In the genomic region with DNA sequence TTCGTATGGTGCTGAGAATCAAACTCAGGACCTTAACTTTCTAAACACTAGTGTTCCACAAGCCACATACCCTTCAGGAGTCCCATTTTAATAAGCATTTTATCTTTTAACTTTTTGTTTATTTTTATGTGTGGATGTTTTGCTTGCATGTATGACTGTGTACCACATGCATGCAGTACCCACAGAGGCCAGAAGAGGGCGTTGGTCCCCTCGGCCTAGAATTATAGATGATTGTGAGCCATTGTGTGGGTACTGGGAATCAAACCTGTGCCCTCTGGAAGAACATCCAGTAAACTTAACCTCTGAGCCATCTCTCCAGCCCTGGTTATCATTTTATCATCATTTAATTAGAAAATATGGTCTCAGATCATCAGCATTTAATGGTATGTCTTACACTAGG, we compare ENCODE assay signal across 20 mouse cellular contexts.
DNase-seq lines count a peak whose midpoint lies in the region; ATAC-seq and TF ChIP-seq lines count a peak whose summit lies in the region.
"Had no signal": no experiment of that assay in that cellular context is flagged by ENCODE, and none has a peak within 500 bp of the region (broad histone marks: within the 10 kb centered on the region; RNA-seq: fewer than 3 reads in every experiment).

No protein-coding gene starts in this region.

- no peak for ATAC-seq in embryonic facial prominence, embryonic 15.5 days (ENCODE audit: insufficient number of reproducible peaks, low FRiP score, low TSS enrichment, low read depth)
- no peak for ATAC-seq in hindbrain, embryonic 14.5 days (ENCODE audit: low FRiP score)
- ATAC-seq: activated CD4-positive, CD25-positive, alpha-beta regulatory T cell, adult 4 months; forebrain, embryonic 13.5 days; inflammation-experienced regulatory T-cells, adult 6 months had no signal

- no peak overlapping the region for H3K4me2 ChIP-seq in embryonic facial prominence, embryonic 15.5 days (replicated peaks)
- H3K4me2 ChIP-seq in hindbrain, embryonic 14.5 days (replicated peaks) = no peak overlapping the region
- H3K4me2 ChIP-seq: forebrain, embryonic 13.5 days; heart, embryonic 13.5 days; limb, embryonic 13.5 days had no signal

- no peak for DNase-seq in embryonic facial prominence, embryonic 10.5 days (ENCODE audit: low spot score)
- DNase-seq in kidney, adult 2 months = no peak
- DNase-seq in kidney, postnatal 36 days = no peak
- DNase-seq in testis, postnatal 14 days (ENCODE audit: low spot score) = no peak
- no peak for DNase-seq in frontal cortex, postnatal 14 days (ENCODE audit: low spot score in 2 of 2)
- no peak for DNase-seq in hindbrain, embryonic 14.5 days (ENCODE audit: low spot score)
- DNase-seq: adrenal gland, postnatal 36 days; cerebellum, adult 18-20 months; gastrocnemius, postnatal 14 days; kidney, postnatal 14 days had no signal

- TF ChIP-seq POLR2A in kidney, adult 2 months (IDR thresholded peaks at IDR 0.05; ENCODE audit: low read depth, low read length) = no peak
- no peak for TF ChIP-seq POLR2A in testis, adult 2 months (IDR thresholded peaks at IDR 0.05; ENCODE audit: control insufficient read depth, low read depth, low read length)

- 0 out of 2 replicates have a peak overlapping the region, but pooled peaks have one; percentile 17 for H3K27ac ChIP-seq in embryonic facial prominence, embryonic 15.5 days (replicated peaks)
- no peak overlapping the region for H3K27ac ChIP-seq in embryonic facial prominence, embryonic 10.5 days (replicated peaks)
- no peak overlapping the region for H3K27ac ChIP-seq in kidney, adult 2 months (ENCODE audit: insufficient read depth, low read depth, low read length)
- no peak overlapping the region for H3K27ac ChIP-seq in testis, adult 2 months (ENCODE audit: control insufficient read depth, insufficient read depth, low read depth, low read length)
- H3K27ac ChIP-seq in hindbrain, embryonic 14.5 days = no peak overlapping the region
- H3K27ac ChIP-seq: forebrain, embryonic 13.5 days; limb, embryonic 13.5 days; midbrain, embryonic 10.5 days had no signal

- TF ChIP-seq CTCF in kidney, adult 2 months (conservative IDR thresholded peaks at IDR 0.05; ENCODE audit: insufficient read depth, insufficient read length, low read depth, low read length) = peak; percentile 41
- TF ChIP-seq CTCF in testis, adult 2 months (IDR thresholded peaks at IDR 0.05; ENCODE audit: control insufficient read depth, insufficient read depth, insufficient replicate concordance, low read depth, low read length) = peak; percentile 69; the same call in 1 of the 2 replicates

- H3K9me3 ChIP-seq in embryonic facial prominence, embryonic 15.5 days (replicated peaks) = no peaks in the 10 kb centered on the region
- no peaks in the 10 kb centered on the region for H3K9me3 ChIP-seq in embryonic facial prominence, embryonic 10.5 days
- no peaks in the 10 kb centered on the region for H3K9me3 ChIP-seq in hindbrain, embryonic 14.5 days (ENCODE audit: control insufficient read depth, low read length)
- H3K9me3 ChIP-seq: forebrain, embryonic 13.5 days; heart, embryonic 13.5 days; limb, embryonic 13.5 days; midbrain, embryonic 10.5 days had no signal

- H3K36me3 ChIP-seq in embryonic facial prominence, embryonic 15.5 days = no peaks in the 10 kb centered on the region
- H3K36me3 ChIP-seq in embryonic facial prominence, embryonic 10.5 days (replicated peaks) = no peaks in the 10 kb centered on the region
- no peaks in the 10 kb centered on the region for H3K36me3 ChIP-seq in kidney, adult 2 months (ENCODE audit: control insufficient read depth, insufficient read depth, low read length)
- no peaks in the 10 kb centered on the region for H3K36me3 ChIP-seq in testis, adult 2 months (ENCODE audit: control insufficient read depth, insufficient read depth, low read length)
- no peaks in the 10 kb centered on the region for H3K36me3 ChIP-seq in hindbrain, embryonic 14.5 days (replicated peaks; ENCODE audit: control insufficient read depth, insufficient read depth)
- H3K36me3 ChIP-seq: G1E; heart, embryonic 13.5 days; limb, embryonic 13.5 days; midbrain, embryonic 10.5 days had no signal

- H3K9ac ChIP-seq in embryonic facial prominence, embryonic 15.5 days = no peak overlapping the region
- H3K9ac ChIP-seq in hindbrain, embryonic 14.5 days = no peak overlapping the region
- H3K9ac ChIP-seq: forebrain, embryonic 13.5 days; heart, embryonic 13.5 days; limb, embryonic 13.5 days had no signal

- H3K4me3 ChIP-seq in embryonic facial prominence, embryonic 15.5 days (replicated peaks) = no peak overlapping the region
- no peak overlapping the region for H3K4me3 ChIP-seq in embryonic facial prominence, embryonic 10.5 days
- no peak overlapping the region for H3K4me3 ChIP-seq in kidney, adult 2 months (ENCODE audit: insufficient read depth, low read depth, low read length)
- no peak overlapping the region for H3K4me3 ChIP-seq in testis, adult 2 months (ENCODE audit: control insufficient read depth, low read depth, low read length)
- no peak overlapping the region for H3K4me3 ChIP-seq in hindbrain, embryonic 14.5 days (replicated peaks; ENCODE audit: low read length)
- H3K4me3 ChIP-seq: forebrain, embryonic 13.5 days; heart, embryonic 13.5 days; limb, embryonic 13.5 days; midbrain, embryonic 10.5 days; myocyte had no signal

- H3K4me1 ChIP-seq in embryonic facial prominence, embryonic 15.5 days = peaks cover 10% of the 10 kb centered on the region
- H3K4me1 ChIP-seq in embryonic facial prominence, embryonic 10.5 days = peaks cover 37% of the 10 kb centered on the region
- H3K4me1 ChIP-seq in kidney, adult 2 months (ENCODE audit: control insufficient read depth, insufficient read depth, low read length) = peaks cover 11% of the 10 kb centered on the region
- H3K4me1 ChIP-seq in testis, adult 2 months (ENCODE audit: control insufficient read depth, insufficient read depth, low read length) = no peaks in the 10 kb centered on the region; the same call in 1 of the 2 replicates
- H3K4me1 ChIP-seq in hindbrain, embryonic 14.5 days (replicated peaks; ENCODE audit: control insufficient read depth, insufficient read depth, low read length) = peaks cover 17% of the 10 kb centered on the region; the same call in 1 of the 2 replicates

- no peaks in the 10 kb centered on the region for H3K27me3 ChIP-seq in embryonic facial prominence, embryonic 15.5 days
- H3K27me3 ChIP-seq in embryonic facial prominence, embryonic 10.5 days (replicated peaks; ENCODE audit: low read depth, poor library complexity, severe bottlenecking) = peaks cover 11% of the 10 kb centered on the region; the same call in 1 of the 2 replicates
- no peaks in the 10 kb centered on the region for H3K27me3 ChIP-seq in kidney, adult 2 months (replicated peaks; ENCODE audit: control insufficient read depth, insufficient read depth, low read length)
- H3K27me3 ChIP-seq in testis, adult 2 months (ENCODE audit: control insufficient read depth, insufficient read depth, low read length) = no peaks in the 10 kb centered on the region
- H3K27me3 ChIP-seq in hindbrain, embryonic 14.5 days (ENCODE audit: control insufficient read depth, insufficient read depth, low read length) = no peaks in the 10 kb centered on the region
- H3K27me3 ChIP-seq: forebrain, embryonic 13.5 days; heart, embryonic 13.5 days; limb, embryonic 13.5 days had no signal

- 57% methylated on average over 3 of the region's 3 CpGs for WGBS in embryonic facial prominence, embryonic 15.5 days
- 70% methylated on average over 3 of the region's 3 CpGs for WGBS in embryonic facial prominence, embryonic 10.5 days
- WGBS in kidney, adult 2 months = 63% methylated on average over 3 of the region's 3 CpGs
- 65% methylated on average over 3 of the region's 3 CpGs for WGBS in hindbrain, embryonic 14.5 days
